Mouse (Mus musculus): ENCODE measurements around the gene Fam160b1.

GRCm38 (mm10) chr19:57362586-57362985 is 2.1 kb downstream of the Fam160b1 start:
- no peak for TF ChIP-seq CTCF (IDR thresholded peaks at IDR 0.05; ENCODE audit: low read depth)
- no peak for TF ChIP-seq EP300 (IDR thresholded peaks at IDR 0.05; ENCODE audit: low read depth)
